Mouse (Mus musculus): ENCODE measurements around the gene Dagla. TPM values are rescaled to one million over a fixed set of nuclear protein-coding genes. Genes with fewer than 3 reads are reported as not detected.

Dagla gene
- polyA plus RNA-seq, 1 experiment from 2014 or later: 12.7 TPM

DNA sequence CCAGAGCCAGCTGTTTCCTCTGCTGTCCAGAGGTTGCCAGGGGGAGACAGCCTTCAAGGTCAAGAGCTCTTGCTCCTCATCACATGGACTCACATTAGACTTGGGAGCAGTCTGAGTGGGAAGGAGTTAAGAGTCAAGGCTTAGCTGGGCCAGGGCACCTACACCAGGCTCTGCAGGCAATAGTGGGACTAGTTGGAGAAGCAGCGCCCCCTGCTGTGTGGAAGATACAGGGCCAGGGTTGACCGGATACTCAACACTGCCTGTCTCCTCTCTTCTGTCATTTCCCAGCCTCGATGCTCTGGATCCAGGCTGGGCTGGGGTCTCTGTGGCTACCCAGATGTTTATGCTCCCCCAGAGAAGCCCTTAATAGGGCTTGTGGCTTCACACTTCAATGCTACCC lies 60.5 kb downstream of the Dagla start:
- Histone ChIP-seq H3K4me3 (no peak overlapping the region), H3K27ac (no peak overlapping the region), H3K36me3 (replicated peaks) (0 out of 2 replicates have a peak, but pooled peaks cover 8% of the 10 kb centered on the region), H3K9me3 (no peaks in the 10 kb centered on the region), H3K27me3 (replicated peaks) (peaks cover 11% of the 10 kb centered on the region; the same call in 1 of the 2 replicates), H3K4me1 (peaks cover 9% of the 10 kb centered on the region; the same call in 1 of the 2 replicates), H3K4me2 (no peak overlapping the region), H3K9ac (no peak overlapping the region)
- no peak for ATAC-seq (replicated peaks)
- 36% methylated on average over 3 of the region's 3 CpGs for WGBS

DNA sequence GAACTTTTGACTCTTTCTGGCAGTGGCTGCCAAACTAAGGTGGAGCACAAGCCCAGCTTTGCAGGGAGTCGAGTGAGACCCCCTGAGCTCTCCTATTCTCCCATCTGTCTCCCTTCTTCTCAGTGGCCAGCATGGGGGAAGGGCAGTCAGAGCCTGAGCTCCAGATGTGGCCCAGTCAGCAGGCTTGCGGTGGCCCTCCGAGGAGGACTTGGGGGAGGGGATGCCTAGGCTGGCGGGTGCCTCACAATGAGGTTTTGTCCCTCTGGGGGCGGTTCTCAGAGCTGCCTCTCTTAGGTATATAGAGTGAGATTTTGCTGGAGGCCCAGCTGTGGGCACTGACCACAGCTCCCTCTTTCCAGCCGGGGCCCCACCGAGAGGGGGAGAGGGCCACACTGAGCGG lies 61.8 kb downstream of the Dagla start:
- H3K4me3 ChIP-seq: no peak overlapping the region
- H3K4me1 ChIP-seq: peaks cover 9% of the 10 kb centered on the region; the same call in 1 of the 2 replicates
- H3K9ac ChIP-seq: no peak overlapping the region
- H3K27ac ChIP-seq: no peak overlapping the region
- H3K27me3 ChIP-seq (replicated peaks): peaks cover 11% of the 10 kb centered on the region; the same call in 1 of the 2 replicates
- no peak for ATAC-seq (replicated peaks)
- 0 out of 2 replicates have a peak, but pooled peaks cover 4% of the 10 kb centered on the region for H3K36me3 ChIP-seq (replicated peaks)
- H3K9me3 ChIP-seq: no peaks in the 10 kb centered on the region
- no peak overlapping the region for H3K4me2 ChIP-seq
- 7% methylated on average over 8 of the region's 8 CpGs for WGBS

DNA sequence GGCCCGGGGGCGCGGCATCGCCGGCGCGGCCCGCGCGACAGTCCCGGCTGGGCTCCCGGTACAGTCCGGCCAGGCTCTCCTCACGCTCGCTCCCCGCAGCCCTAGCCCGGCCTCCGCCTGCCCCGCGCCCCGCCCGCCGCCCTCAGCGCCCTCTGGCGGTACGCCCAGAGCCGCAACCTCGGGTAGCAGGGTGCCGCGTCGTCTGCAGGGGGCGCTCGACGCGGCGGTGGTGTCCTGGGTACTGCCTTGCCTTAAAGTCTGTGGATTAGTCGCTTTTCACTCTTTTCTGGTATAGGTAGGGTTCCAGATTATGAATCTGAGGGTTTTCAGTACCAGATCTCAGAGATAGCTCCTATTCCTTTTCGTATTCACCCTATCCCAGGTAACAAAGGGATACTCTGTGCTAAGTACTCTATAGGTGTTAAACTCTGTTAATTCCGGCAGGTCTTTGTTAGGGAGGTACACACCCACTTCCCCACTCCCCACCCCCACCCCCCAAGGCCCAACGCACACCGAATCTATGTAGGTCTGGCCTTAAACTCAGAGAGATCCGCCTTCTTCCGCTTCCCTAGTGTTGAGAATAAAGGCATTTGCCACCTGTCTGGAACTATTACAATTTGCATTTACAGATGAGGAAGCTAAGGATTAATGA lies 63.9 kb downstream of the Dagla start, which contains the start of gene Myrf:
TSS of gene Myrf (minus strand) at position 95 of the 652 bp plus-strand sequence.
- WGBS: 8% methylated on average over 43 of the region's 43 CpGs
- Histone ChIP-seq H3K27me3 (replicated peaks) (peaks cover 11% of the 10 kb centered on the region; the same call in 1 of the 2 replicates), H3K4me2 (peak within 1 kb of the TSS; percentile 63), H3K27ac (no peak within 1 kb of the TSS), H3K4me3 (peak within 1 kb of the TSS; percentile 42), H3K36me3 (replicated peaks) (no peaks in the 10 kb centered on the region), H3K4me1 (peaks cover 9% of the 10 kb centered on the region; the same call in 1 of the 2 replicates), H3K9ac (peak within 1 kb of the TSS; percentile 19; the same call in 1 of the 2 replicates), H3K9me3 (no peaks in the 10 kb centered on the region)
- peak; percentile 69 for ATAC-seq (replicated peaks)

DNA sequence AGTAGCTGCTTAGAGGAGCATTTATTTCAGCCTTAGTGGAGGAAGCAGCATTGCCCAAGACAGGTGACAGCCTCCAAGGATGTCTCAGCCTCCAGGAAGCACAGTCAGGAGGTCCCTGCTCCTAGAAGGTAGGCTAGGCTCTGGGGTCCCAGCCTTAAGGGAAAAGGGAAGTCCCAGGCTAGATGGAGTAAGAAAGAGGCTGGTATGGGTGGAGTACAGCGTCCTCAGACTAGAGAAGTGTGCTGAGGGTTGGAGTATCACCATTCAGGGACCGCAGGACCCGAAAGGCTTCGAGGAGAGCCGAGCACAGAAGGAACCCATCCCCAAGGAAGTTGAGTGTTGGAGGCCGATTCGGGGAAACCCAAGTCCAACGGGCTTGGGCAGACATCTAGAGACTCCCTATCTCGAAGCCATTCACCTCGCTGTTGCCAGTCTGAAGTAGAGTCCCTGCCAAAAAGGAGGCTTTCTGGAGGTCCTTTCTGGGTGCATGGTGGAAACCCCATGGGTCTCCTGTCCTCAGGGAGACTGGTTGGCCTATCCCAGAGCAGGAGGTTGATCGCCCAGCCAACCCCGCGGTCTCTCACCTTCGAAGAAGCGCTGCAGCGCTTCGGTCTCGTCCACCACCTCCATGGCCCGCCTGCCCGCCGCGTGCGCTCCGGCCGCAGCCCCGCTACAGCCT lies 64.6 kb downstream of the Dagla start:
- ATAC-seq (replicated peaks): no peak; the same call in 1 of the 2 replicates
- Histone ChIP-seq H3K4me1 (peaks cover 9% of the 10 kb centered on the region; the same call in 1 of the 2 replicates), H3K36me3 (replicated peaks) (no peaks in the 10 kb centered on the region), H3K27ac (no peak overlapping the region), H3K4me3 (peak overlapping the region; percentile 42), H3K27me3 (replicated peaks) (peaks cover 11% of the 10 kb centered on the region; the same call in 1 of the 2 replicates), H3K9ac (peak overlapping the region; percentile 19; the same call in 1 of the 2 replicates), H3K9me3 (no peaks in the 10 kb centered on the region), H3K4me2 (peak overlapping the region; percentile 63)
- WGBS: 2% methylated on average over 26 of the region's 26 CpGs

DNA sequence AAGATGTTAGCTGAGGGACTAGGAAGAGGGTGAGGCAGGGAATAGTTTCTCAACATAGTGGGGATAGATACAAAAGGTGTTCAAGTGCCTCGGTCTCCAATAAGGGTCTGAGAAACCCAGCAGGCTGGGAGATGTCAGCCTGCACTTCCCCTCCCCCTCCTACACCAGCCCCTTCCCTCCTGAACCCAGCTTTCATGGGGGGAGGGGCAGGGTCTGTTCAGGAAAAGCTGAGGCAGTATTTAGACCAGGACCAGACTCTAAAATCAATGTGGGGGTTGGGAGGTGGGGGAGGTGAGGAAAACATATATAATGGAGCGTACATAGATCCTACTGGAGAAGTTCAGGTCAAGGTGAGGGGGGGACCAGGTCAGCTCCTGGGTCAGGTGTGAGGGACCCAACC lies 65.3 kb downstream of the Dagla start:
- no peak for ATAC-seq (replicated peaks)
- peaks cover 9% of the 10 kb centered on the region; the same call in 1 of the 2 replicates for H3K4me1 ChIP-seq
- 42% methylated on average over 2 of the region's 2 CpGs for WGBS
- no peak overlapping the region for H3K27ac ChIP-seq
- no peak overlapping the region for H3K9ac ChIP-seq
- H3K4me2 ChIP-seq: no peak overlapping the region
- peaks cover 11% of the 10 kb centered on the region; the same call in 1 of the 2 replicates for H3K27me3 ChIP-seq (replicated peaks)
- no peak overlapping the region for H3K4me3 ChIP-seq
- no peaks in the 10 kb centered on the region for H3K9me3 ChIP-seq
- no peaks in the 10 kb centered on the region for H3K36me3 ChIP-seq (replicated peaks)

DNA sequence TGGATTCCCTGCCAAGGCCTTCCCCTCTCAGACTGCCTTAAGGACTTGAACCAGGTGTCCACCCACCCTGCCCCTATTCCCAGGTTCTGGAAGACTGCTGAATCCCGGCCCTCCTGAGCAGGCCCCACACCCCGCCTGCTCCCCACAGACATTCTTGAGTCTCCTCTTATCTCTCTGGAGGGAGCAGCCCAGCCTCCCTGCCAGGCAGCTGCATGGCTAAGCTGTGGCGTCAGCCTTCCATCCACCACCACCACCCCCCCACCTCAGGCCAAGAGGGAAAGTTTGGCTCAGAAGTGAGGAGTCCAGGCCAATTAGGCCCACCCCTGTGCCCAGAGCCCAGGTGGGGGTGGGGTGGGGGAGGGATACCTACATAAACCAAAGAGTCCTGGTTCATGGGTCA lies 66.2 kb downstream of the Dagla start:
- Histone ChIP-seq H3K27ac (no peak overlapping the region), H3K4me2 (no peak overlapping the region), H3K36me3 (replicated peaks) (no peaks in the 10 kb centered on the region), H3K9ac (no peak overlapping the region), H3K9me3 (no peaks in the 10 kb centered on the region), H3K4me3 (no peak overlapping the region), H3K27me3 (replicated peaks) (peaks cover 11% of the 10 kb centered on the region; the same call in 1 of the 2 replicates), H3K4me1 (peaks cover 9% of the 10 kb centered on the region; the same call in 1 of the 2 replicates)
- ATAC-seq (replicated peaks): no peak
- 57% methylated on average over 3 of the region's 3 CpGs for WGBS

DNA sequence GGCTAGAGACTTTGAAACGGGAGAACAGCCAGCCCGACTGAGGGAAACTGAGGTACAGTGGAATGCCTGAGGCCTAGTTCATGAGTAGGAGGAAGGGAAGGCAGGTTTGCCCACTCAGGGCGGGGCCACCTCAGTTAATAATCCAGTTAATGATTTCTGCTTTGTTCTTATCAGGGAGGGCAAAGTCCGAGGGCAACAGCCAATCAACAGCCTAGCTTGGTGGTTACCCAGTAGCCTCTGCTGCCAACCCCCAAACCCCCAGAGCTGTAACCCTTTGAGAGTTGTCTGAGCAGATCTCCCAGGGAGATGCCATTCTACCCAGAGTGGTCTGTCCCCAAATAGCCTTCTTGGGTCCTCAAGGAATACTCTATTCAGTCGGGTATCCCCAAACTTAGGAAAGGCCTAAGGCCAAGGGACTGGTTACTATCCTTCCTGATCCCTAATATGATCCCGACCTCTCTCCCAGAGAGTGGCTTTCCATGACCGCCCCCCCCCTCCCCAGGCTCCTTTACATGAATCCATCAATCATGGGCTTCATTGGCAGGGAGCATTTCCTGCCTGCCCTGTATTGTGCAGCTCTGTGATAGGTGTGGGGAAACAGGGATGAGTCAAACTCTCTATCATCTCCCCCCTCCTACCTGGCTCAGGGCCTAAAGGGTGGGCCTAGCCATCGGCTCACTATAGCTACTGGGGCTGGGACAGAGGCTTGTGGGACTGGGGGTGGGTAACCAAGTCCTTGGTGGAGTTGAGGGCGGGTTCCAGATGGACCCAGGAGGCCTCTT lies 68.7 kb downstream of the Dagla start:
- ATAC-seq (replicated peaks): no peak
- WGBS: 81% methylated on average over 9 of the region's 9 CpGs
- Histone ChIP-seq H3K9ac (no peak overlapping the region), H3K9me3 (no peaks in the 10 kb centered on the region), H3K4me2 (no peak overlapping the region), H3K27ac (no peak overlapping the region), H3K4me1 (peaks cover 9% of the 10 kb centered on the region; the same call in 1 of the 2 replicates), H3K27me3 (replicated peaks) (peaks cover 9% of the 10 kb centered on the region; the same call in 1 of the 2 replicates), H3K4me3 (no peak overlapping the region), H3K36me3 (replicated peaks) (no peaks in the 10 kb centered on the region)

DNA sequence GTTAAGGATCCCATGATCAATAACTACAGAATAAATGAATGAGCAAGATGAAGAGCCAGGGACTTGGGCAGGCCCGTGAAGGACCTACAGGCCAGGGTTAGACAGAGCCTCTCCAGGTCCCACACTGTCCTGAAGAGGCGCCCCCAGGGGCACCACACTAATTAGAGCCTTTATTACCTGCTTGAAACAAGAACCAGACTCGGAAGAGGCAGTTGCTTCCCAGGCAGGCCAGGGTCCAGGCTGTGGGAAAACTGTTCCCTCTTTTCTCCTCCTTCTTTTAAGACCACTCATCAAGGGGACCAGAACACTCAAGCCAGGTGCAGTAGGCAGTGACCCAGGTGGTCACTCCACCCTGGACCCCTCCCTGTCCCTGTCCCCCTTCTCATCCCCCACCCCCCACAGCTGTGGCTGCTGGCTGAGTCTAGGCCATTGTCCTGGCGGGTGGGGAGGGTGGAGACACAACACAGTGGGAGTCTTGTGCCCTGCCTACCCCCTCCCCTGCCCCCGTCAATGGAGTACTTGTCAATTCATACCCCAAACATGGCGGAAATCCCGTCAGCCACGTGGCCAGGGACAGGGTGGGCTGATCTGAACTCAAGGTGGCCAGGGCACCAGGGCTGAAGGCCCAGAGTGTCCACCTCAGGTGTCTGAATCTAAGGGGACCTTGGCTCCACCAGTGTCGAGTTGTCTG lies 72.2 kb downstream of the Dagla start:
- Histone ChIP-seq H3K27ac (no peak overlapping the region), H3K4me3 (no peak overlapping the region), H3K9me3 (no peaks in the 10 kb centered on the region), H3K27me3 (replicated peaks) (no peaks in the 10 kb centered on the region), H3K4me1 (no peaks in the 10 kb centered on the region), H3K9ac (no peak overlapping the region), H3K36me3 (replicated peaks) (no peaks in the 10 kb centered on the region), H3K4me2 (no peak overlapping the region)
- no peak for ATAC-seq (replicated peaks)
- WGBS: 35% methylated on average over 9 of the region's 9 CpGs

DNA sequence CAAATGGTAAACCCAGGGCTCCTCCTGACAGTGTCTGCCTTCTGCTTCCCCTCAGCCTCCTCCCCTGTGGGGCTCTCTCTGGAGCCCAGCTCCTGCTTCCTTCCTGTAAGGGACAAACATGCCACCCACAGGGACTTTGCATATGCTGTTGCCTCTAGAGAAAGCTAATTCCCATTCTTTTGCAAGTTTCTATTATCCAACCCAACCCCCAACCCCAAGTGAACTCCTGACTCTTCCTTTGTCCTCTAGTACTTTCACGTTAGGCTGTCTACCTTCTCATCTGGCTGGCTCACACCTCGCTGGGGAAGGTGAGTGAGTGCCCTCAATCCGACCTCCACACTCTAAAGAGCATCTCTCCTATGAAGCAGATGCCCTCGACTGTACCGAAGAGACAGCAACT lies 72.8 kb downstream of the Dagla start:
- no peaks in the 10 kb centered on the region for H3K9me3 ChIP-seq
- H3K27ac ChIP-seq: no peak overlapping the region
- 17% methylated on average over 5 of the region's 5 CpGs for WGBS
- H3K27me3 ChIP-seq (replicated peaks): no peaks in the 10 kb centered on the region
- no peak for ATAC-seq (replicated peaks)
- no peaks in the 10 kb centered on the region for H3K36me3 ChIP-seq (replicated peaks)
- no peak overlapping the region for H3K4me2 ChIP-seq
- H3K9ac ChIP-seq: no peak overlapping the region
- no peak overlapping the region for H3K4me3 ChIP-seq
- H3K4me1 ChIP-seq: no peaks in the 10 kb centered on the region

DNA sequence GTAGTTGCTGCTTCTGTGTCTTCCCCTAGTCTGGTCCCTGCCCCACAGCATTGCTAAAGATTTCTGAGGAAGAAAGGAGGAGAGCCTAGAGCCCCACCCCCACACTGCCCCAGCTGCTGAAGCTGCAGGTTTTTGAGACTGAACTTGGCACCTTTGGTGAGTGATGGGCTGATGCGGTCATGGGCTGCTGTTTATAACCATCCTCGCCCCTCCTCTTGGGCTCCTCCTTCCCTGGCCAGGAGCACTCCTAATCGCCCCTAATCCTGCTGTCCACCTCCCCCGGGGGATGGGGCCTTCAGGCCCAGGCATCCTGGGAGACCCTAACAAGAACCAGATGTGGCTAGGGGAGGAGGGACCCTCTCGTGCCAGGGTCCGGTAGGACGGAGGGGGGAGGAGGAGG lies 73.7 kb downstream of the Dagla start:
- no peaks in the 10 kb centered on the region for H3K9me3 ChIP-seq
- no peaks in the 10 kb centered on the region for H3K27me3 ChIP-seq (replicated peaks)
- no peak for ATAC-seq (replicated peaks)
- H3K27ac ChIP-seq: no peak overlapping the region
- H3K4me2 ChIP-seq: no peak overlapping the region
- H3K4me1 ChIP-seq: no peaks in the 10 kb centered on the region
- WGBS: 9% methylated on average over 7 of the region's 7 CpGs
- no peak overlapping the region for H3K4me3 ChIP-seq
- no peaks in the 10 kb centered on the region for H3K36me3 ChIP-seq (replicated peaks)
- H3K9ac ChIP-seq: no peak overlapping the region

DNA sequence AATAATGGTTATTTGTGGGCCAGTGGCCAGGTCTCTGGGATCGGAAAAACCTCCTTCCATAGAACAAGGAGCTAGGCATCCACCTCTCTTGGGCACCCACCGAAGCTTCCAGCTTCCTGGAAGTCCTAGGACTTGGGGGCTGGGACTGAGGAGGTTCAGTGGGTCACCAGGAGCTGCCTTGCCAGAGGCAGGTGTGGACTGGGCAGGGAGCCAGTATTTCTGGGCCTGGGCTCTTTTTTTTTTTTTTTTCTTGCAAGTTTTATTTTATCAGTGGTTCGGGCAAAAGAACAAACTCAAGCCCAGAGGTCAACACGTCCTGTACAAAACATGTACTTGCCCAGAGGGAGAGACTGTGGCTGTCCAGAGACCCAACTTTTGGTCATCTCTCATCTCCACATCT lies 78.9 kb downstream of the Dagla start:
- Histone ChIP-seq H3K4me3 (no peak overlapping the region), H3K27me3 (replicated peaks) (no peaks in the 10 kb centered on the region), H3K27ac (no peak overlapping the region), H3K9me3 (no peaks in the 10 kb centered on the region), H3K4me2 (no peak overlapping the region), H3K36me3 (replicated peaks) (no peaks in the 10 kb centered on the region), H3K9ac (no peak overlapping the region), H3K4me1 (peaks cover 5% of the 10 kb centered on the region; the same call in 1 of the 2 replicates)
- no peak for ATAC-seq (replicated peaks)
- 87% methylated on average over 4 of the region's 4 CpGs for WGBS
